Mouse (Mus musculus) midbrain, embryonic 10.5 days (tissue): ENCODE results near the gene Etv6. TPM values are rescaled to one million over a fixed set of nuclear protein-coding genes. Genes with fewer than 3 reads are reported as not detected.

Source experiments
- DNase-seq: peaks from one replicate; pipeline ENCODE4 v3.0.0-alpha.2; 2017; ENCODE audit warnings: low spot score
- H3K27ac ChIP-seq: fragments of 300-500 bp; sonication (generic); replicated peaks from 2 replicates; pipeline ENCODE4 v1.5.1; 2016; ENCODE audit warnings: mild to moderate bottlenecking
- H3K27me3 ChIP-seq: fragments of 300-500 bp; sonication (generic); 2 replicates; pipeline ENCODE4 v1.6.1; 2016; ENCODE audit warnings: low read depth, mild to moderate bottlenecking; ENCODE audit not compliant: poor library complexity, severe bottlenecking
- H3K36me3 ChIP-seq: fragments of 300-500 bp; sonication (generic); 2 replicates; pipeline ENCODE4 v1.6.1; 2016; ENCODE audit warnings: mild to moderate bottlenecking, moderate library complexity
- H3K4me1 ChIP-seq: fragments of 300-500 bp; sonication (generic); 2 replicates; pipeline ENCODE4 v1.6.1; 2016
- H3K4me3 ChIP-seq: fragments of 300-500 bp; sonication (generic); 2 replicates; pipeline ENCODE4 v1.5.1; 2016; ENCODE audit warnings: mild to moderate bottlenecking, moderate library complexity
- H3K9me3 ChIP-seq: fragments of 300-500 bp; sonication (generic); replicated peaks from 2 replicates; pipeline ENCODE4 v1.6.1; 2016; ENCODE audit warnings: mild to moderate bottlenecking
- WGBS: fragments of 180-500 bp; shearing (Covaris S2); methylation state at CpG from one replicate; pipeline ENCODE4 v1.1.7; 2016; 5-methylcytosine and 5-hydroxymethylcytosine counted together
- polyA plus RNA-seq: library from polyadenylated mRNA; unstranded; fragments of >200 nt; fragmentation: Nextera tagmentation; extraction: Ambion mirVana; gene quantifications from 2 replicates; pipeline ENCODE4 v1.2.1, GENCODE M21; 2016

Etv6 gene
- polyA plus RNA-seq, 1 experiment from 2014 or later: 12.6 TPM

DNA sequence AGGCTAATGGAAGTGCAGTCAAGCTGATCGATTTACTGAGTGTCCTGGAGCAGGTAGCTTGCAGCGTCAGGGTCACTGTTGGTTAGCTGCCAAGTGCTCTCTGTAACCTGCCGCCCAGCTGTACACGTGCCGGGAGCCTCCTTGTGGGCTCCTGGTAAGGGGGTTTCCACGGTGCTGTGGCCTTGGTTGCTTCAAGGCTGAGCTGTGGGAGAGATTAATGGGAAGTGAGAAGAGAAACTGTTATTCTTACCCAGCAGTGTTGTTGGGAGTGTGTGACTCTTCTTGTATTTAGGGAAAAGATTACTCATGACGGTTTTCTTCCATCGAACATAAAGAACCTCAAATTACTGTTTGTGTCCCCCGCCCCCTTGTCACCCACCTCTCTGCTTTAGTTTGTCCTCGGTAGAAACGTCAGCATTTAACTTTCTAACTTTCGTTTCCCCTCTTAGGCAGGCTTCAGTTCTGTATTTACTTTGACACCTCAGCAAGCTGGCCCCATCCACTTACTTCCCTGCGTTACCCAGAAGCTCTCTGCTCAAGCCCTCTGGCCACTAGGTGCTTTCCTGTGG, 184.8 kb downstream of the Etv6 start:
- peaks cover 9% of the 10 kb centered on the region for H3K4me1 ChIP-seq
- peaks cover 15% of the 10 kb centered on the region for H3K36me3 ChIP-seq
- no peak overlapping the region for H3K4me3 ChIP-seq
- no peak overlapping the region for H3K27ac ChIP-seq
- DNase-seq: no peak
- no peaks in the 10 kb centered on the region for H3K27me3 ChIP-seq
- H3K9me3 ChIP-seq: no peaks in the 10 kb centered on the region
- WGBS: 87% methylated on average over 13 of the region's 13 CpGs

DNA sequence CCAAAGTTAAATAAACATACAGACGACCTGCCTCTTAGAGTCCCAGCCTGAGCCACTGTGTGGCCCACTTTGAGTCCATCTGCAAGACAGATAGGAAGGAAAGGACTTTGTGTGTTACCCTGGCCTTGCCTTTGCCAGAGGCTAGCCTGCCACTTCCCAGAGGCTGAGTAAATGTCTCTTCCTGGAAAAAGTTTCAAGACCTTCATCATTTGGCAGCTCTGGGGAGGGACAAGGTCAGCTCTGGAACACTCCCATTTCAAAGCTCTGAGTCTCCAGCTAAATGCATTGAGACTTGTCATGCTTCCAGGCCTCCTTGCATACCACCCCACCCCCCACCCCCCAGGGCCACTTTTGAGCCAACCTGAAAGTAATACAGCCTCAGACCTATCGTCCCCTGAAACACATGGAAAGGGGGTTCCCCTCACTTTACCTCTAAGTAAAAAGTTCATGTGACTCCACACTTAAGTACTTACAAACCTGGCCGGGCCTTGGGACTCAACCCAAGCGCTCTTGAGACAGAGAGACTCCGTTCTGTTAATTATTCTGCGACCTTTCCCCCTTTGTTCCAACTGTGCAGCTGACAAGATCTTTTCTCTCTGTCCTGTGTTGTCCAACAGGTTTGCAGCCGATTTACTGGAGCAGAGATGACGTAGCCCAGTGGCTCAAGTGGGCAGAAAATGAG, 186.9 kb downstream of the Etv6 start:
- no peaks in the 10 kb centered on the region for H3K27me3 ChIP-seq
- H3K4me1 ChIP-seq: peaks cover 9% of the 10 kb centered on the region
- no peak for DNase-seq
- 52% methylated on average over 8 of the region's 8 CpGs for WGBS
- H3K27ac ChIP-seq: no peak overlapping the region; the same call in 1 of the 2 replicates
- H3K9me3 ChIP-seq: no peaks in the 10 kb centered on the region
- H3K4me3 ChIP-seq: no peak overlapping the region
- H3K36me3 ChIP-seq: peaks cover 23% of the 10 kb centered on the region

DNA sequence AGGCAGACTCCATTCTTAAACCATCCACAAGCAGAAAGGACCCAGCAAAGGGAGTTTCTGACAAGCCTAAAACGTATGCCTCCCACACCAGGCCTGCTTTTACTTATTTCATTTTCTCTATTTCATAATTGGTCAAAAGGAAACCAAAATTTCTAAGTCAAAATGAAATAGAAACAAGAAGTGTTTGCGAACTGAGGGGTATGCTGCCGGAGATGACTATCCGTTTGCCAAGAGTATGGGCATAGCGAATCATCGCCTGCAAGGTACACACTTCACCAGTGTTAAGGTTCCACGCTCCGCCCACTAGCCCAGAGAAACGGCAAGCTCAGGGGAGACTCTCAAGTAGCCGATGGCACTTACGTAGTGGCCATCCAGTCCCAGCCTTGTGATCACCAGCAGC, 190.1 kb downstream of the Etv6 start:
- Histone ChIP-seq H3K27ac (no peak overlapping the region), H3K36me3 (peaks cover 40% of the 10 kb centered on the region), H3K4me3 (no peak overlapping the region), H3K9me3 (no peaks in the 10 kb centered on the region), H3K4me1 (peaks cover 9% of the 10 kb centered on the region), H3K27me3 (no peaks in the 10 kb centered on the region)
- DNase-seq: no peak
- WGBS: 95% methylated on average over 11 of the region's 11 CpGs

DNA sequence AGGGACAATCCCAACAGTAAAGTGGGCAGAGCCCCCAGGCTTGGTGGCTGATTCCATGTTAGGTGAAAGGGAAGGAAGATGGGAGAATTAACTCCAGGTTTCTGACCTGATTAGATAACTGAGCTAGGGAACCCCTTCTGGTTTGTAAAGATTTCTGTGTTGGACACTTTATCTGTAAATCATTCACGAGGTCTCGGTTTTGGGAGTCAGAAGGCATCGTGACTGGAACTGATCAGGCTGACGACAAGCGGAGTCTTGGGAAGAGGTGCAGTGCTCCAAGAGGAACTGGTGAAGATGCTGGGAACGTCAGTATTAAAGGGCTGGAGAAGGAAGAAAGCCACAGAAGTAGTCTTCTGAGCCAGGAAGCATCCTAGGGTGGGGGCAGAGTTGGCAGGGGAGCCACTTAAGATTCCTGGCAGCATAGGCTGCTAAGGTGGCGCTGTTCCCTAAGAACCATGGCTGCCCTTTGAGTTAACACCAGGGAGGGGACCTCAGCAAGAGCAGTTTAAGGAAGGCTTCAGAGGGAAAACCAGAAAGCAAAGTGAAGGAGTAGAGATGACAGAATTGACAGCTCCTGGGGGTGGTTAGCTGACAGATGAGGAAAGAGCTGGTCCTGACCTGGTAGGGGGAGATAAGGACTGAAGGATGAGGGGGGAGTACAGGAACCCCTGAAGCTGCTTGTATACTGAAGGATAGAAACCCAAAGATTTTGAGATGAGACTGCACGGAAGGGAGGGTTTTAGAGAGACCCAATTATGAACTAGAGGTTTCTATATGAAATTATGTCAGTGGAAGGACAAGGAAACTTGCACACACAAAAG, 191.1 kb downstream of the Etv6 start:
- no peak overlapping the region for H3K27ac ChIP-seq
- H3K4me1 ChIP-seq: peaks cover 9% of the 10 kb centered on the region
- WGBS: 93% methylated on average over 8 of the region's 8 CpGs
- DNase-seq: no peak
- no peaks in the 10 kb centered on the region for H3K9me3 ChIP-seq
- H3K36me3 ChIP-seq: peaks cover 40% of the 10 kb centered on the region
- no peak overlapping the region for H3K4me3 ChIP-seq
- H3K27me3 ChIP-seq: no peaks in the 10 kb centered on the region

DNA sequence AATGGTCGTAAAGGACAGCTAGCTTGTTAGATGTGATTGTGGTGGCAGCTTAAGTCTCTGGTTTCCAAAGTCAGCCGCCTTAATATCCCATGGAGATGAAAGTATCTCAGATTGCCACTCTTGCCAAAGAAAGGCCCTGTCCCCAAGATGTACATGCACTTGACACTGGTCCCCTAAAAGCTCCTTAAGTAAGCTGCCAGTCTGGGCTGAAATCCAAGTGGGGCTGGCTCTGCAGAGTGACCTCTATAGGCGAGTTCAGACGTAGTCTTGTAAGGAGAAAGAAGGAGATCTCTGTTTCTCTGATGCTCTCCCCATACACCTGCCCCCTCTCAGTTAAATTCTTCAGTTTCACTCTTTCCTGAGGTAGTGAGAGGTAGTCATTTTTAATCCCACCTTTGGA, 200.8 kb downstream of the Etv6 start:
- H3K9me3 ChIP-seq: peaks cover 12% of the 10 kb centered on the region; the same call in 1 of the 2 replicates
- no peak for DNase-seq
- H3K27me3 ChIP-seq: no peaks in the 10 kb centered on the region
- peaks cover 56% of the 10 kb centered on the region for H3K36me3 ChIP-seq
- H3K4me3 ChIP-seq: no peak overlapping the region
- H3K27ac ChIP-seq: no peak overlapping the region
- peaks cover 6% of the 10 kb centered on the region for H3K4me1 ChIP-seq
- WGBS: 81% methylated on average over 4 of the region's 4 CpGs

DNA sequence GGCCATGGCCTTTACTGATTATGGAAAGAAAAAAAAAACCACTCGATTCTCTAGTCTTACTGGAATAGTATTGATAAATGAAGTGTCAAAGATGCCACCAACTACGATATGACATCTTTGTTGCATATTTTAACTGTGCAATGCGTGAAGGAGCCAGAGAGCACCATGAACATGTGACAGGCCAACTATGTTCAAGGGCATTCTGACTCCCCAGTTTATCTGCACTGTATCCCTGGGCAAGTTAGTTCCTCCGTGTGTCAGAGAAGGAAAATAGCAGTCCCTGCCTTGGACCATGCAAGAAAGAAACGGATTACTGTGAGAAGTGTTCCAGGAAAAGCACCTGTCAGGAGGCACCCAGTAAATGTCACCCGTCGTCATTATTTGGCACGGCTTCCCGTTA, 203.0 kb downstream of the Etv6 start:
- peaks cover 6% of the 10 kb centered on the region for H3K4me1 ChIP-seq
- WGBS: 91% methylated on average over 9 of the region's 9 CpGs
- peaks cover 55% of the 10 kb centered on the region for H3K36me3 ChIP-seq
- H3K4me3 ChIP-seq: no peak overlapping the region
- no peak overlapping the region for H3K27ac ChIP-seq
- DNase-seq: no peak
- peaks cover 12% of the 10 kb centered on the region; the same call in 1 of the 2 replicates for H3K9me3 ChIP-seq
- H3K27me3 ChIP-seq: no peaks in the 10 kb centered on the region

DNA sequence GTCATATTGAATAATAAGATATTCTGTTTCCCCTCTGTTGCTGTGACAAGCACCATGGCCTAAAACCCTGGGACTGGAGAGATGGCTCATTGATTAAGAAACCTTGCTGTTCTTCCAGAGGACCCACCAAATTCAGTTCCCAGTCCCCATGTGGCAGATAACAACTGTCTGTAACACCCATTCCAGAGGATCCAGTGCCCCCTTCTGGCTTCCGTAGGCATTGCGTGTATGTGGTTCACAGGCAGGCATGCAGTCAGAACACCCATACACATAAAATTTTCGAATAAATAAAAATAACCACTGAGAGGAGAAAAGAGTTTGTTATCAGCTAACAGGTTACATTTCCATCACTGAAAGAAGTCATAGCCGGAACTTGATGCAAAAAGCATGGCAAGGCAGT, 205.5 kb downstream of the Etv6 start:
- 94% methylated on average over 4 of the region's 4 CpGs for WGBS
- H3K9me3 ChIP-seq: peaks cover 12% of the 10 kb centered on the region; the same call in 1 of the 2 replicates
- no peak overlapping the region for H3K27ac ChIP-seq
- no peak overlapping the region for H3K4me3 ChIP-seq
- H3K4me1 ChIP-seq: no peaks in the 10 kb centered on the region
- peaks cover 41% of the 10 kb centered on the region for H3K36me3 ChIP-seq
- DNase-seq: no peak
- no peaks in the 10 kb centered on the region for H3K27me3 ChIP-seq

DNA sequence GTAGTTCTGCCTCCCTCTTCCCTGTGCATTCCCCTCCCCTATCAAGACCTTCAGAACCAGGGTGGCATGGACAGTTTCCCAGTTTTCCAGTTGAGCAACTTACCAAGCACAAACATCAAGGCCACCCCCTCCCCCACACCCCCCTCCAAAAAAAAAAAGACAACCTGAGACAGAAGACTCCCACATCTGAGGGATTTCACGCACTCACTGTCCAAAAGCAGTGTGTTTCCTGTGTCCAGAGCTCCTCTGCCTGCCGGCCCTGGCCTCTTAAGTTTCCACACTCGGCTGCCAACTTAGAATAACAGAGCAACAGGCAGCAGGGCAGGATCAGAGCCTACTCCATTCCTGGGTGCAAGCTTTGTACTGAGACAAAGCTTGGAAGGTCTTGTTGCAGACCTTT, 207.6 kb downstream of the Etv6 start:
- DNase-seq: no peak
- Histone ChIP-seq H3K9me3 (peaks cover 12% of the 10 kb centered on the region; the same call in 1 of the 2 replicates), H3K27me3 (no peaks in the 10 kb centered on the region), H3K27ac (no peak overlapping the region), H3K4me1 (no peaks in the 10 kb centered on the region), H3K36me3 (peaks cover 40% of the 10 kb centered on the region), H3K4me3 (no peak overlapping the region)
- 71% methylated on average over 3 of the region's 3 CpGs for WGBS

DNA sequence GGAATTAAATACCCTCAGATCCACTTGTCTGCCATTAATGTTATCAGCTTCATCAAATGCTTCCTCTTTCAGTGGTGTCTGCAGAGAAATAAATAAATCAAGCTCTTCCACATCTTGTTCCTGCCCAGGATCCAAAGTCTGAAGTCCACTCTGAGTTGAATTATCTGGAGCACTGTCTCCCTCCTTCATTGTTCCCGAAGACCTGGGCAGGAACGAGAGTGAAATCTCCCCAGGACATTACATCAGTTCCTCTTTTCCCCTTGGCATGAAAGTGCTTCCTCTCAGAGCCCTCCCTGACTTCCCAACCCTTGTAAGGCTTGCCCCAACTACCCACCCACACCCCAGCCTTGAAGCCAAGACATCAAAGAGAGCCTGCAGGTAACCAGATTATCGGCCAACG, 208.0 kb downstream of the Etv6 start:
- peaks cover 44% of the 10 kb centered on the region for H3K36me3 ChIP-seq
- no peak overlapping the region for H3K4me3 ChIP-seq
- H3K27me3 ChIP-seq: no peaks in the 10 kb centered on the region
- H3K9me3 ChIP-seq: peaks cover 12% of the 10 kb centered on the region; the same call in 1 of the 2 replicates
- 88% methylated on average over 4 of the region's 4 CpGs for WGBS
- no peak overlapping the region for H3K27ac ChIP-seq
- no peak for DNase-seq
- H3K4me1 ChIP-seq: no peaks in the 10 kb centered on the region

DNA sequence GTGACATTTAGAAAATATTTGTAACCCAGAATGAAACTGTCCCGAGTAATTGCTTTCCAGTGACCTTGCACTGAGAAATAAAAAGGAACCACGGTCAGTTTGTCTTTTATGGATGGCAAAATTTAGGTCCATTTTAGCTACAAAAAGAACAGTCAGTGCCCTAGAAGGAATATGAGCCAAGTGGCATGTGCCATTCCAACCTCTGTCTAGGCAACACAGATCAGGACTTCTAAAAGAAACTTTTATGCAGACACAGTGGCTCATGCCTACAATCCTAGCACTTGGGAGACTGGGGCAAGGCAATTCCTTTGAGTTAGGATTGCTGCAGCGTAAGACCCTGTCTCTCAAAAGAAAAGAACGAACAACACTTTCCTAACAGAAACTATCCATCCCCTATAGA, 208.6 kb downstream of the Etv6 start:
- Histone ChIP-seq H3K4me1 (no peaks in the 10 kb centered on the region), H3K36me3 (peaks cover 47% of the 10 kb centered on the region), H3K27ac (no peak overlapping the region), H3K4me3 (no peak overlapping the region), H3K9me3 (peaks cover 12% of the 10 kb centered on the region; the same call in 1 of the 2 replicates), H3K27me3 (no peaks in the 10 kb centered on the region)
- 91% methylated on average over 4 of the region's 4 CpGs for WGBS
- no peak for DNase-seq

DNA sequence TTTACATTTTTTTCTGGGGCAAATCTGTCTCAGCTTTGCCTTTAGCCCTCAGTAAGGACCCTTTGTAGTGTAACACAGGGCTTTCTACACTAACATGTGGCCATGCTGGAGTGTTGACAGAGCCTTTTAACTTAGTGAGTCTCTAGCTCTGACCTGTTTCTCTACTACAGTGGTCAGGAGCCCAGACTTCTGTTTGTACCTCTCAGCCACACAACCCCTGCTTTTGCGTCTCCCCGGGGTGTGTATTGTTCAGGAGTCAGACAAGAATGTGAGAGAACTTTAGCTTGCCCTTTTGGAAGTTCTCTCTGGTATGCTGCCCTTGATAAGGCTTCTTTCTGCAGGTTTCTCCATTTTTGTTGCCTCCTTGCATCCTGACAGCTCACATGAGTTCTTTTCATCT, 210.6 kb downstream of the Etv6 start:
- 94% methylated on average over 2 of the region's 2 CpGs for WGBS
- Histone ChIP-seq H3K4me3 (no peak overlapping the region), H3K36me3 (peaks cover 46% of the 10 kb centered on the region), H3K4me1 (no peaks in the 10 kb centered on the region), H3K9me3 (0 out of 2 replicates have a peak, but pooled peaks cover under 1% of the 10 kb centered on the region), H3K27me3 (no peaks in the 10 kb centered on the region), H3K27ac (no peak overlapping the region)
- DNase-seq: no peak

DNA sequence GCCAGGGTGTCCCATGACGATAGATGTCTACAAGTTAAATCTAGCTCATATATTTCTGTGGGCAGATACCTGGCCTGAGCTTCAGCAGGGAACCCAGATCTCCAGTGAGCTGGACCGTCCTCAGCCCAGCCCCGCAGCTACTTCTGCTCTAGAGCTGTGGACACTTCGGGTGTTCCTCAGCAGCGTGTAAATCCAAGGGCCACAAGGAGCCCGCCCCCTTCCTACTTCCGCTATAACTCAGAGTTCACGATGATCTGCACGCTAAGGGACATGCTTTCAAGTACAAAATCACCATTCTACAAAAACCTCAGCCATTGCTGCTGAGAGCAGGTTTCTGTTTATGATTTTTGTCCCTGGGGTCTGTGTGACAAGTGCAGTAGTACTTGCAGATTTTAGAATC, 211.8 kb downstream of the Etv6 start:
- Histone ChIP-seq H3K4me1 (no peaks in the 10 kb centered on the region), H3K27ac (no peak overlapping the region), H3K27me3 (no peaks in the 10 kb centered on the region), H3K36me3 (peaks cover 51% of the 10 kb centered on the region), H3K4me3 (no peak overlapping the region), H3K9me3 (no peaks in the 10 kb centered on the region)
- no peak for DNase-seq
- 95% methylated on average over 9 of the region's 9 CpGs for WGBS

DNA sequence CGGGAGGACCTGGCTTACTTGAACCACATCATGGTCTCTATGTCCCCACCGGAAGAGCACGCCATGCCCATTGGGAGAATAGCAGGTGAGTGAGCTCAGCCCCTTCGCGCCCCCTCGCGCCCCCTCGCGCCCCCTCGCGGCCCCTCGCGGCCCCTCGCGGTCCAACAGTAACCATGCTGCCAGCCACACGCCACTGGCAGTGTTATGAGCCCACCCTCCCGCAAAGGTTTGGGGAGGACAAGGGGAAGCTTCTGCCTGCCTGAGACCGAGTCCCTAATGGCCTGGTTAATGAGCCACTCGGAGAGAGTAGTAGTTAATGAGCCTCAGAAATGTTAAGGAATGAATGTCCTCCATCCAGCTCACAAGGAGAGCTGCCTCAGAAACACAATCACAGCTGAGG, 213.2 kb downstream of the Etv6 start:
- no peaks in the 10 kb centered on the region for H3K27me3 ChIP-seq
- no peak overlapping the region for H3K4me3 ChIP-seq
- 92% methylated on average over 19 of the region's 19 CpGs for WGBS
- H3K27ac ChIP-seq: no peak overlapping the region
- H3K36me3 ChIP-seq: peaks cover 55% of the 10 kb centered on the region
- H3K9me3 ChIP-seq: no peaks in the 10 kb centered on the region
- no peaks in the 10 kb centered on the region for H3K4me1 ChIP-seq
- DNase-seq: no peak
